Mouse (Mus musculus): Measurements from ENCODE around the gene Fam107b. TPM values are rescaled to one million over a fixed set of nuclear protein-coding genes. Genes with fewer than 3 reads are reported as not detected.
A peak's percentile ranks its signal among the peaks of the same experiment; 100 is the strongest.

The Fam107b gene
- polyA plus RNA-seq, 1 experiment from 2014 or later, result 18.3 TPM

DNA sequence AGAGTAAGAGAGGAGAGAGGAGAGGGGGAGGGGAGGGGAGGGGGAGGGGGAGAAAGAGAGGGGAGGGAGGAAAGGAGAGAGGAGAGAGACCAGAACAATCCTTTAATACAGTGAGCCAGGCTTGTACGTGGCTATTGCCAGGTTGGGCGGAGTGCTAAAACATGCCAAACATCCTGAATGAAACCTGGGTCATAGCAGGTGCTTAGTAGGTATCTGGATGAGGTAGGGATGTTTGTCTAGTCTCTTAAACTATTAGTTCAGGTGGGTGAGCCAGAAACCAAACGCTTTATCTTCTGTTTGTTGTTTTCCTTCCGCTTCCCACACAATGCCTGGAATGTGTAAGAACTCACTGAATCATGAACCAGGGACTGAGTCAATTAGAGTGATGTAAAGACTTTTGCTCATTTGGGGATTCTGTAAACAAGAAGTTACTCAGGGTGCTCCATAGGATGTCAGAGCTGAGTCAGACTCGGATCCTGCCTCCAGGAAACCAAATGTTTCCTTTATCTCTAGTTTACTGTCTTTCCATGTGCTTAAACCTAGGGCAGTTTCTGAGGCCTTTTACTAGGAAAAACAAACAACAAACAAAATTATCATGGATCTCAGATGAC, 89.1 kb downstream of the Fam107b start:
- H3K4me1 ChIP-seq (replicated peaks), result peaks cover 35% of the 10 kb centered on the region
- 33% methylated on average over 5 of the region's 5 CpGs for WGBS (ENCODE audit: insufficient replicate concordance)
- no peaks in the 10 kb centered on the region for H3K9me3 ChIP-seq (replicated peaks)
- no peak overlapping the region for H3K4me3 ChIP-seq (replicated peaks)
- no peak overlapping the region for H3K4me2 ChIP-seq
- no peaks in the 10 kb centered on the region for H3K27me3 ChIP-seq
- no peak overlapping the region for H3K9ac ChIP-seq
- ATAC-seq (ENCODE audit: insufficient read depth), result no peak
- H3K27ac ChIP-seq (replicated peaks), result peak overlapping the region; percentile 35; the same call in 1 of the 2 replicates
- no peaks in the 10 kb centered on the region for H3K36me3 ChIP-seq (replicated peaks)

DNA sequence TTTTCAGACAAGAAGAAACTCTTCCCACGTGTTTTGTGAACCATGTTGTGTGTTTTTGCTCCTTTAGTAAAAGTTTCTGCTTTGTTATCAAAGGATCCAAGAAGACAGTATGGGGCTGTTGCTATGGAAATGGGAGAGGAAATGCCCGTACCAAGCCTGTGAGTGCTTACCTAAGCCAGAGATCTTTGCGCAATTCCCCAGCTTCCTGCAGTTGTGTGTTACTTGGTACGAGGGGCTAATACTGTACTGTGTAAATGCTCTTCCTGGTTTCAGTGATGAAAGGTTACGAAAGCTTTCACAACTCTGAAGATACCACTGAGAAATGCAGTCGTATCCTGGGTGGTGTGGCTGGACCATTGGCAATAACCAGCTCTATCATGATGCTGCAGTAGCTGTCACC, 93.8 kb downstream of the Fam107b start:
- H3K9ac ChIP-seq, result no peak overlapping the region
- H3K4me1 ChIP-seq (replicated peaks), result peaks cover 10% of the 10 kb centered on the region
- no peak overlapping the region for H3K4me3 ChIP-seq (replicated peaks)
- 19% methylated on average over 6 of the region's 6 CpGs for WGBS (ENCODE audit: insufficient replicate concordance)
- no peaks in the 10 kb centered on the region for H3K27me3 ChIP-seq
- no peaks in the 10 kb centered on the region for H3K9me3 ChIP-seq (replicated peaks)
- no peak overlapping the region for H3K4me2 ChIP-seq
- peak; percentile 75 for ATAC-seq (ENCODE audit: insufficient read depth)
- H3K36me3 ChIP-seq (replicated peaks), result no peaks in the 10 kb centered on the region
- no peak overlapping the region for H3K27ac ChIP-seq (replicated peaks)

DNA sequence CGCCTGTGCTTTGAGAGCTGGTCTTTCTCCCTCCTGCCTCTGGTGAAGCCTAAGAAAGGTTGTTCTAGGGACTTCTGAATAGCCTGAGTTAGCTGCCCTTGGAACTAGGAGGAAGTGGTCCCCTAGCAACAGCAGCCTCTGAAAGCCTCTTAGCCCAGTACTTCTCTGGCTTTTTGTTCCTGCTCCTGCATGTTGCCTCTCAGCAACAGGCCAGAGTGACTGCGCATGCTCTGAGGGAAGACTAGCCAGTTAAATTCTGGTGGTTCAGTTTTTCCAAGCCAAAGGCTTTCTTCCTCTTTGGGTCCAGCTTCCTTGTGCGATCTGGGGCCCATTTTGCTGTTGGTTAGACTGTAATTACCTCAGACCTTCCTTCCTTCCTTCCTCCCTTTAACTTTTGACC, 98.4 kb downstream of the Fam107b start:
- Histone ChIP-seq H3K4me1 (replicated peaks) (peaks cover 2% of the 10 kb centered on the region), H3K4me3 (replicated peaks) (no peak overlapping the region), H3K27ac (replicated peaks) (peak overlapping the region; percentile 19; the same call in 1 of the 2 replicates), H3K9me3 (replicated peaks) (no peaks in the 10 kb centered on the region), H3K9ac (no peak overlapping the region), H3K36me3 (replicated peaks) (no peaks in the 10 kb centered on the region), H3K4me2 (no peak overlapping the region), H3K27me3 (no peaks in the 10 kb centered on the region)
- WGBS (ENCODE audit: insufficient replicate concordance), result 42% methylated on average over 3 of the region's 3 CpGs
- no peak for ATAC-seq (ENCODE audit: insufficient read depth)

DNA sequence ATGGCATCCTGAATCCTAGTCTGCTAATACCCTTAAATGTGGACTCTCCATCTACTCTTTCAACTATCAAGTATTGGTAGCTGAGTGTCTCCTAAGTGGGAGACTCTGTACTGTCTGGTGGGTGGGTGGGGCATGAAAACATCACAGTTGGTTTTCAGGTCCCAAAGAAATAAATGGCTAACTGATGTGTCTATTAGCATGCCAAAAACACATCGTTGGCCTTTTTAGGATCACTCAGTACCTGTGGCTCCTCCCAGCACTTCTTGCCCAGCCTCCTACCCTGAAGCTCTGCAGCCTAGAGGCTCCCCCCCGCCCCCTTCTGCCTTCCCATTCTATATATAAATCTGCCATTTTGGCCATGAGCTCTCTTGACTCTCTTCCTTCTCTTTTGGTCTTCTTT, 99.4 kb downstream of the Fam107b start:
- no peak for ATAC-seq (ENCODE audit: insufficient read depth)
- H3K4me2 ChIP-seq, result no peak overlapping the region
- no peak overlapping the region for H3K4me3 ChIP-seq (replicated peaks)
- H3K36me3 ChIP-seq (replicated peaks), result no peaks in the 10 kb centered on the region
- 24% methylated on average over 2 of the region's 2 CpGs for WGBS (ENCODE audit: insufficient replicate concordance)
- no peak overlapping the region for H3K9ac ChIP-seq
- H3K9me3 ChIP-seq (replicated peaks), result no peaks in the 10 kb centered on the region
- no peak overlapping the region for H3K27ac ChIP-seq (replicated peaks)
- H3K4me1 ChIP-seq (replicated peaks), result no peaks in the 10 kb centered on the region; the same call in 1 of the 2 replicates
- H3K27me3 ChIP-seq, result no peaks in the 10 kb centered on the region

DNA sequence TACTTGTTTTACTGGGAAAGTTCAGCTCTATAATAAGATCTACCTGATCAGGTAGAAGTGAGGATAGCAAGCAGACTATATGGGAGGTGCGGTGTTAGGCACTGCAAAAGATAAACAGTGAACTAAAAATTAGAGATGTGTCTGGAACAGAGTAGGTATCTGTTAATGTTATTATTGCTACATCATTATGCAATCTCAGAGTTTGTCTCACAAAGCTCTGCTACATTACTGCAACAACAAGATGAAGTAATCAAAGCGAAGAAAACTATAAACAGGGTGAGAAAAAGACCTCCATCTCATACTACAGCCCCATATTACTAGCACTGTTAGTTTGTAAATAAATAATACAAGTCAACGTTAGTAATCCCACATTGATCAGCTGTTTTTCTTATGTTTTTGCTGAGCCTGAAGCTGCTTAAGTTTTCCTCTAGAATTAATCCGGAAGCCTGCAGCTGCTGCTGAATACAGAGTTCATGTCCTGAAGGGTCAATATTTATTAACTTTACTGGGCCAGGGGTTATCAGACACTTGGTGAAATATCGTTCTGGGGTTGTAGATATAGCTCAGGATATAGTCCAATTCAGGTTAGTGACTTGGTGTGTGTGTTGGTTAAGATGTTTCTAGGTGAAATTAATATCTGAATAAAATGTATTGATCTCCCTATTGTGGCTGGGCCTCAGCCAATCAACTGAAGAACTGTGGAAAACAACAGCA, 102.5 kb downstream of the Fam107b start:
- H3K9me3 ChIP-seq (replicated peaks), result no peaks in the 10 kb centered on the region
- H3K4me2 ChIP-seq, result no peak overlapping the region
- no peak overlapping the region for H3K27ac ChIP-seq (replicated peaks)
- H3K27me3 ChIP-seq, result peaks cover 3% of the 10 kb centered on the region; the same call in 1 of the 2 replicates
- no peaks in the 10 kb centered on the region for H3K36me3 ChIP-seq (replicated peaks)
- H3K9ac ChIP-seq, result no peak overlapping the region
- ATAC-seq (ENCODE audit: insufficient read depth), result no peak
- H3K4me3 ChIP-seq (replicated peaks), result no peak overlapping the region
- H3K4me1 ChIP-seq (replicated peaks), result no peaks in the 10 kb centered on the region
- 62% methylated on average over 5 of the region's 5 CpGs for WGBS (ENCODE audit: insufficient replicate concordance)

DNA sequence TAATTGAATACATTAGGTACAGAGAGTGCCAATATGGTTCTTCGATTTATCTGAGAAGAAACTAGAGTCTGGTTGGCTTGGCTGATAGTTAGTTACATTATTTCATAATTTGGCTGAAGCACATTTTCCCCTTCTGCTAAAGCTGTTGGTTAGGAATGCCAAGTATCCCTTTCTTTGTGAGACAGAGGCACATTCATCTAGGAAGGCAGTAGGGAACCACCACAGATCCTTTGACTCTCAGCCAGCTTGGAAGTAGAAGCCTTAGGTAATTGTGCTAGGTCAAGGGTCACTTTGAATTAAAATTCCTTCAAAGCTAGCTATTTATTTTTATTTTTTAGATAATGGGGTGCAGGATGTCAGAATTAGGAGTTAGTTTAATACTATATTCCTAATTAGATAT, 105.2 kb downstream of the Fam107b start:
- no peak overlapping the region for H3K4me3 ChIP-seq (replicated peaks)
- no peaks in the 10 kb centered on the region for H3K4me1 ChIP-seq (replicated peaks)
- 84% methylated on average over 1 of the region's 1 CpGs for WGBS (ENCODE audit: insufficient replicate concordance)
- ATAC-seq (ENCODE audit: insufficient read depth), result no peak
- no peaks in the 10 kb centered on the region for H3K9me3 ChIP-seq (replicated peaks)
- no peak overlapping the region for H3K9ac ChIP-seq
- peaks cover 3% of the 10 kb centered on the region; the same call in 1 of the 2 replicates for H3K27me3 ChIP-seq
- no peaks in the 10 kb centered on the region for H3K36me3 ChIP-seq (replicated peaks)
- no peak overlapping the region for H3K4me2 ChIP-seq
- no peak overlapping the region for H3K27ac ChIP-seq (replicated peaks)

DNA sequence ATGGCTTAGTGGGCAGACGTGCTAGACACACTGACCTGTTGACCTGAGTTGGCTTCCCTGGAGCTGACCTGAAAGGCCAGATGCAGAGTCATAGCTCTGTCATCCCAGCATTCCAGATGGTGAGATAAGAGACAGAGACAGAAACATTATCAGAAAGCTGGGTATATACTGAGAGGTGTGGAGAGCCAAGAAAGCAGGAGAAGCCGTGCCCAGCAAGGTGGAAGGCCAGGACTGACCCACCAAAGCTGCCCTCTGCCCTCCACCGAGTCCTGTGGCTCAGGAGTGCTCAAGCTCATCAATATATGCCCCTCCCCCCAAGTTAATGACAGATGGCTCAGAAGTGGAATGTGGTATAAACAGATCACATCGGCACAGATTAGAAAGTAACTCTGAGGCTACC, 112.4 kb downstream of the Fam107b start:
- no peak for ATAC-seq (ENCODE audit: insufficient read depth)
- 62% methylated on average over 4 of the region's 4 CpGs for WGBS (ENCODE audit: insufficient replicate concordance)

DNA sequence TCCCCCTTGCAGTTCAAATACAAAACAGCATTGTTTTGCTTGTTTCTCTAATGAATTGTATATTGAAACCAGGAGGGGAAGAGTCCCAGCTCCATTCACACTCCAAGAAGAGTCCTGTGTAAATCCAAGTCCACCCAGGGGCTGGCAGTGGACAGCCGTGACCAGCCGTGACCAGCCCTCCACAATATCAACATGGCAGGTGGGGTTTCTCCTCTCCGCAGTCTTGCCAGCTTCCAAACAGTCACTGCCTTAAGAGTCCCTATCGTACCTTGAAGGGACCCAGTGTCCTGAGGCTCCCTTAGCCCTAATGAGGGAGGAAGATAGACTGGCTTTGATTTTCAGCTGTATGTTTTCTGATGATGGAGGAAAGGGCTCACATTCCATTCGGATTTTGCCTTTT, 113.1 kb downstream of the Fam107b start:
- no peaks in the 10 kb centered on the region for H3K4me1 ChIP-seq (replicated peaks)
- no peak overlapping the region for H3K9ac ChIP-seq
- no peaks in the 10 kb centered on the region for H3K36me3 ChIP-seq (replicated peaks)
- H3K27ac ChIP-seq (replicated peaks), result no peak overlapping the region
- no peaks in the 10 kb centered on the region for H3K9me3 ChIP-seq (replicated peaks)
- H3K27me3 ChIP-seq, result no peaks in the 10 kb centered on the region
- no peak for ATAC-seq (ENCODE audit: insufficient read depth)
- no peak overlapping the region for H3K4me3 ChIP-seq (replicated peaks)
- H3K4me2 ChIP-seq, result no peak overlapping the region
- 71% methylated on average over 5 of the region's 5 CpGs for WGBS (ENCODE audit: insufficient replicate concordance)

More for the DNA sequence above, 112.4 kb downstream of the Fam107b start:
- H3K36me3 ChIP-seq (replicated peaks), result no peaks in the 10 kb centered on the region
- H3K4me3 ChIP-seq (replicated peaks), result no peak overlapping the region
- H3K27ac ChIP-seq (replicated peaks), result no peak overlapping the region
- H3K9me3 ChIP-seq (replicated peaks), result no peaks in the 10 kb centered on the region
- no peak overlapping the region for H3K4me2 ChIP-seq
- H3K4me1 ChIP-seq (replicated peaks), result no peaks in the 10 kb centered on the region
- no peaks in the 10 kb centered on the region for H3K27me3 ChIP-seq
- H3K9ac ChIP-seq, result no peak overlapping the region

DNA sequence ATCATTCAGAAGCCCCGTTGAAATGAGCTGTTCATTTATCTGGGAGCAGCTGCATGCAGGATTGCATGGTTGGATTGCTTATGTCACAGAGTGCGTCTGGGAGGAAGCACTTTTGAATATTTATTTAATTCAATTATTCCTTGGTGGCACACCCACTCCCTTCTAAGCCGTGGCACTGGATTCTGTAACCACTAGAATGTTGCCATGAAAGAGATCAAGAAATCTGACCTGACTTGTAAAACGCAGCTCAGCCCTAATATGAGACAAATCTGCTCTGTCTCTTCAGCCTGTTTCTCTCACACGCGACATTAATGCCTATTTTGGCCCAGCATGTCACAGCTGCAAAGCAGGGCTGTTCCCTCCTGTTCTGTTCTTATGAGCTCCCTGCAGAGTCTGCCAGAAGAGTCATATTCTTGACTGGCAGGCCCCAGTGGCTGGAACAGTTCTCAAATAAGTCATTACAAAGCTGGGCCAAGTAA, 113.5 kb downstream of the Fam107b start:
- no peaks in the 10 kb centered on the region for H3K4me1 ChIP-seq (replicated peaks)
- no peaks in the 10 kb centered on the region for H3K36me3 ChIP-seq (replicated peaks)
- 66% methylated on average over 6 of the region's 6 CpGs for WGBS (ENCODE audit: insufficient replicate concordance)
- H3K4me3 ChIP-seq (replicated peaks), result no peak overlapping the region
- no peaks in the 10 kb centered on the region for H3K9me3 ChIP-seq (replicated peaks)
- no peak overlapping the region for H3K9ac ChIP-seq
- no peak for ATAC-seq (ENCODE audit: insufficient read depth)
- H3K27me3 ChIP-seq, result no peaks in the 10 kb centered on the region
- no peak overlapping the region for H3K4me2 ChIP-seq
- H3K27ac ChIP-seq (replicated peaks), result no peak overlapping the region

DNA sequence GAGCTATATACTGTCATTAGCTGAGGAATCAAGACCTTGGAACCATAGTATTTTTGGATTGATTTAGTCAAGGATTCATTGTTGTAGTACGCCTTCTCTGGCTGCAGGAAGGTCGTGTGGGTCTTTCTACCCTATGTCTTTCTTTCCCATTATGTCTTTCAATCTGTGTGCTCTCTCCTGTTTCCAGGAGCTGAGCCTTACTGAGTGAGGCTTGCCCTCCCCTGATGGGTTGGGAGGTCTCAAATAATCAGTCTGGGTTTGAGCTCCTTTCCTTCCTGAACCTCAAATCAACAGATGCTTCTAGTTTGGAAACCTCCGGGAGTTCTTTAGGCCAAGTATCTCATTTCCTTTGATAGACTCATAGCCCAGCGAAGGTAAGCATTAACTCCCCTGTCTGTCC, 119.9 kb downstream of the Fam107b start:
- ATAC-seq (ENCODE audit: insufficient read depth), result no peak
- no peaks in the 10 kb centered on the region for H3K9me3 ChIP-seq (replicated peaks)
- no peak overlapping the region for H3K9ac ChIP-seq
- no peaks in the 10 kb centered on the region for H3K27me3 ChIP-seq
- H3K27ac ChIP-seq (replicated peaks), result no peak overlapping the region
- H3K4me3 ChIP-seq (replicated peaks), result no peak overlapping the region
- no peak overlapping the region for H3K4me2 ChIP-seq
- H3K4me1 ChIP-seq (replicated peaks), result no peaks in the 10 kb centered on the region
- H3K36me3 ChIP-seq (replicated peaks), result no peaks in the 10 kb centered on the region
- WGBS (ENCODE audit: insufficient replicate concordance), result 51% methylated on average over 4 of the region's 4 CpGs

DNA sequence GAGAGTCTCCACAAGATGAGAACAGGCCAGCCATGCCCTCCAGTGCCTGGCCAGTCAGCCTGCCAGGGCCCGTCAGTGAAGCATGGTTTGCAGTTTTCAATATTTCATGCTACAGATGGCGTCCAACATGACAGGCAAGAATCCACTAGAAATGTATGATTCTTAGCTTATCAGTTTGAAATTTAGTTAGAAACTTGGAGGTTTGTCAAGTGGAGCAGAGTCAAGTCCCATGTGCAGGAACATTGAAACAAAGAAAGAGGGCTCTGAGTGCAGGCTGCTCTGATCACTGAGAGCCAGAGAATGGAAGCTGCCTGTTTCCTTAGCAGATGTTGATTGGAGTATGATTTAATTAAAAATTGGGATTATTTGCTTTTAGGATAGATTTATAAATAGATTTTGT, 122.5 kb downstream of the Fam107b start:
- Histone ChIP-seq H3K9ac (no peak overlapping the region), H3K4me2 (no peak overlapping the region), H3K27ac (replicated peaks) (no peak overlapping the region), H3K36me3 (replicated peaks) (no peaks in the 10 kb centered on the region), H3K9me3 (replicated peaks) (no peaks in the 10 kb centered on the region), H3K4me3 (replicated peaks) (no peak overlapping the region), H3K27me3 (no peaks in the 10 kb centered on the region), H3K4me1 (replicated peaks) (no peaks in the 10 kb centered on the region)
- no peak for ATAC-seq (ENCODE audit: insufficient read depth)
- 53% methylated on average over 2 of the region's 2 CpGs for WGBS (ENCODE audit: insufficient replicate concordance)
